Mouse (Mus musculus) liver, postnatal 0 days (tissue): ENCODE measurements around the gene Nfib. TPM values are rescaled to one million over a fixed set of nuclear protein-coding genes. Genes with fewer than 3 reads are reported as not detected.

Experiments
- ATAC-seq: fragments of 200-750 bp; cut with Nextera tagmentation; 2 replicates; pipeline ENCODE4 v1.8.0; 2017; ENCODE audit warnings: mild to moderate bottlenecking, moderate library complexity
- DNase-seq: peaks from one replicate; pipeline ENCODE4 v3.0.0-alpha.2; 2016
- H3K27ac ChIP-seq: fragments of 300-500 bp; sonication (generic); 2 replicates; pipeline ENCODE4 v1.5.1; 2014; ENCODE audit warnings: antibody characterized with exemption, moderate library complexity, mild to moderate bottlenecking, low read depth
- H3K27me3 ChIP-seq: fragments of 300-500 bp; sonication (generic); 2 replicates; pipeline ENCODE4 v1.6.1; 2014; ENCODE audit warnings: low read length, control low read depth, mixed read lengths; ENCODE audit not compliant: insufficient read depth
- H3K36me3 ChIP-seq: fragments of 300-500 bp; sonication (generic); replicated peaks from 2 replicates; pipeline ENCODE4 v1.6.1; 2014; ENCODE audit warnings: mild to moderate bottlenecking, control low read depth, low read length, moderate library complexity, mixed read lengths; ENCODE audit not compliant: insufficient read depth
- H3K4me1 ChIP-seq: fragments of 300-500 bp; sonication (generic); 2 replicates; pipeline ENCODE4 v1.6.1; 2014; ENCODE audit warnings: antibody characterized with exemption, mild to moderate bottlenecking, control low read depth; ENCODE audit not compliant: insufficient read depth
- H3K4me2 ChIP-seq: fragments of 300-500 bp; sonication (generic); 2 replicates; pipeline ENCODE4 v1.6.1; 2014; ENCODE audit warnings: low read depth, mild to moderate bottlenecking, low read length, moderate library complexity, mixed read lengths
- H3K4me3 ChIP-seq: fragments of 300-500 bp; sonication (generic); 2 replicates; pipeline ENCODE4 v1.5.1; 2014; ENCODE audit warnings: low read depth, low read length
- H3K9ac ChIP-seq: fragments of 300-500 bp; sonication (generic); replicated peaks from 2 replicates; pipeline ENCODE4 v1.6.1; 2014; ENCODE audit warnings: mild to moderate bottlenecking, moderate library complexity
- H3K9me3 ChIP-seq: fragments of 300-500 bp; sonication (generic); 2 replicates; pipeline ENCODE4 v1.6.1; 2016; ENCODE audit warnings: mild to moderate bottlenecking, control low read depth, low read length, mixed read lengths
- CTCF ChIP-seq: sonication (generic); IDR thresholded peaks from 2 replicates; pipeline ENCODE4 v1.5.1; 2016; ENCODE audit warnings: antibody characterized with exemption, low read depth
- EP300 ChIP-seq: IDR thresholded peaks from 2 replicates; pipeline ENCODE4 v1.6.1; 2016; ENCODE audit warnings: antibody characterized with exemption, low read depth, mild to moderate bottlenecking
- WGBS: fragments of 180-500 bp; shearing (Covaris S2); extraction: QIAGEN DNeasy Blood & Tissue Kit; methylation state at CpG from one replicate; pipeline ENCODE4 v1.1.7; 2014; ENCODE audit not compliant: insufficient replicate concordance; 5-methylcytosine and 5-hydroxymethylcytosine counted together
- polyA plus RNA-seq: library from polyadenylated mRNA; unstranded; fragments of >200 nt; fragmentation: Nextera tagmentation; extraction: Ambion mirVana; gene quantifications from 2 replicates; pipeline ENCODE4 v1.2.1, GENCODE M21; 2015

The Nfib gene
- polyA plus RNA-seq, 1 experiment from 2014 or later, result 8.3 TPM

GRCm38 (mm10) chr4:82724058-82724457, 18.5 kb upstream of the Nfib start:
- no peak for DNase-seq
- Histone ChIP-seq H3K27me3 (no peaks in the 10 kb centered on the region), H3K36me3 (no peaks in the 10 kb centered on the region), H3K4me1 (no peaks in the 10 kb centered on the region), H3K9me3 (no peaks in the 10 kb centered on the region), H3K4me2 (no peak overlapping the region), H3K27ac (no peak overlapping the region), H3K9ac (no peak overlapping the region), H3K4me3 (no peak overlapping the region)
- 79% methylated on average over 10 of the region's 10 CpGs for WGBS
- no peak for TF ChIP-seq CTCF
- TF ChIP-seq EP300, result no peak
- no peak for ATAC-seq

GRCm38 (mm10) chr4:82723048-82723447, 17.5 kb upstream of the Nfib start:
- Histone ChIP-seq H3K9me3 (no peaks in the 10 kb centered on the region), H3K4me1 (no peaks in the 10 kb centered on the region), H3K36me3 (no peaks in the 10 kb centered on the region), H3K9ac (no peak overlapping the region), H3K27me3 (no peaks in the 10 kb centered on the region), H3K4me3 (no peak overlapping the region), H3K27ac (no peak overlapping the region), H3K4me2 (no peak overlapping the region)
- 78% methylated on average over 8 of the region's 8 CpGs for WGBS
- DNase-seq (no peak), ATAC-seq (no peak)
- TF ChIP-seq CTCF, result no peak

- Histone ChIP-seq H3K27me3 (no peaks in the 10 kb centered on the region), H3K9me3 (no peaks in the 10 kb centered on the region), H3K4me3 (no peak overlapping the region), H3K36me3 (no peaks in the 10 kb centered on the region), H3K4me1 (no peaks in the 10 kb centered on the region), H3K9ac (no peak overlapping the region), H3K27ac (no peak overlapping the region), H3K4me2 (no peak overlapping the region)
- DNase-seq, result no peak
- WGBS, result 76% methylated on average over 2 of the region's 2 CpGs
- ATAC-seq, result no peak
- no peak for TF ChIP-seq CTCF
- TF ChIP-seq EP300, result no peak
Measured at GRCm38 (mm10) chr4:82715833-82716232, 10.3 kb upstream of the Nfib start.

- TF ChIP-seq CTCF (no peak), EP300 (no peak)
- Histone ChIP-seq H3K4me2 (no peak overlapping the region), H3K27me3 (no peaks in the 10 kb centered on the region), H3K4me1 (no peaks in the 10 kb centered on the region), H3K27ac (no peak overlapping the region), H3K36me3 (no peaks in the 10 kb centered on the region), H3K4me3 (no peak overlapping the region), H3K9me3 (no peaks in the 10 kb centered on the region), H3K9ac (no peak overlapping the region)
- ATAC-seq (no peak), DNase-seq (no peak)
- WGBS, result 62% methylated on average over 7 of the region's 7 CpGs
Measured at GRCm38 (mm10) chr4:82711611-82712295, 6.2 kb upstream of the Nfib start.

GRCm38 (mm10) chr4:82709666-82710065, 4.1 kb upstream of the Nfib start:
- H3K4me2 ChIP-seq, result no peak overlapping the region
- no peak overlapping the region for H3K9ac ChIP-seq
- H3K27ac ChIP-seq, result no peak overlapping the region
- DNase-seq (no peak), ATAC-seq (peak; percentile 57)
- H3K27me3 ChIP-seq, result no peaks in the 10 kb centered on the region
- TF ChIP-seq EP300 (no peak), CTCF (no peak)
- no peaks in the 10 kb centered on the region for H3K36me3 ChIP-seq
- no peaks in the 10 kb centered on the region for H3K9me3 ChIP-seq
- H3K4me3 ChIP-seq, result no peak overlapping the region
- H3K4me1 ChIP-seq, result no peaks in the 10 kb centered on the region
- 37% methylated on average over 6 of the region's 6 CpGs for WGBS

- Histone ChIP-seq H3K4me2 (no peak overlapping the region), H3K36me3 (no peaks in the 10 kb centered on the region), H3K9me3 (no peaks in the 10 kb centered on the region), H3K27me3 (no peaks in the 10 kb centered on the region), H3K4me1 (no peaks in the 10 kb centered on the region), H3K27ac (no peak overlapping the region), H3K9ac (no peak overlapping the region), H3K4me3 (no peak overlapping the region)
- DNase-seq, result no peak
- TF ChIP-seq CTCF, result no peak
- no peak for TF ChIP-seq EP300
- no peak for ATAC-seq
- 74% methylated on average over 2 of the region's 2 CpGs for WGBS
Measured at GRCm38 (mm10) chr4:82706012-82706411, 462 bp upstream of the Nfib start.
